Mouse (Mus musculus) MEL (cell line): ENCODE data around the gene Rora. TPM values are rescaled to one million over a fixed set of nuclear protein-coding genes. Genes with fewer than 3 reads are reported as not detected.

Experiments
- DNase-seq: peaks from one replicate; pipeline ENCODE4 v3.0.0; 2011; ENCODE audit warnings: low read depth, low spot score
- H3K27ac ChIP-seq: 2 replicates; pipeline ENCODE4 v1.5.1; 2012; ENCODE audit warnings: low read depth, mild to moderate bottlenecking, control low read depth, low read length, moderate library complexity; ENCODE audit not compliant: control insufficient read depth
- H3K27me3 ChIP-seq, 2 experiments: fragments of 150-350 bp in 1 of 2; sonication (generic) in 1 of 2; 2 replicates each; pipeline ENCODE4 v1.6.1; 2012; ENCODE audit warnings: low read length in 2 of 2, mild to moderate bottlenecking in 2 of 2, improper control_type of control experiment in 1 of 2, moderate library complexity in 1 of 2; ENCODE audit not compliant: insufficient read depth in 2 of 2, control insufficient read depth in 1 of 2
- H3K36me3 ChIP-seq, 2 experiments: 2 replicates each; pipeline ENCODE4 v1.6.1; 2012 to 2014; ENCODE audit warnings: low read length in 2 of 2, improper control_type of control experiment in 1 of 2, inconsistent platforms in 1 of 2, mild to moderate bottlenecking in 1 of 2; ENCODE audit not compliant: insufficient read depth in 2 of 2, control insufficient read depth in 1 of 2
- H3K4me1 ChIP-seq, 2 experiments: fragments of 150-350 bp in 1 of 2; sonication (generic) in 1 of 2; 2 replicates each; pipeline ENCODE4 v1.6.1; 2012; ENCODE audit warnings: low read length in 2 of 2, improper control_type of control experiment in 1 of 2, mild to moderate bottlenecking in 1 of 2; ENCODE audit not compliant: insufficient read depth in 2 of 2, control insufficient read depth in 1 of 2
- H3K4me3 ChIP-seq, 2 experiments: fragments of 150-350 bp in 1 of 2; sonication (generic) in 1 of 2; 2 replicates each; pipeline ENCODE4 v1.5.1; 2012; ENCODE audit warnings: low read depth in 2 of 2, low read length in 2 of 2, mild to moderate bottlenecking in 2 of 2, moderate library complexity in 2 of 2, control low read depth in 1 of 2, improper control_type of control experiment in 1 of 2; ENCODE audit not compliant: control insufficient read depth in 1 of 2, insufficient read depth in 1 of 2
- H3K79me2 ChIP-seq: 2 replicates; pipeline ENCODE4 v1.6.1; 2012; ENCODE audit warnings: mild to moderate bottlenecking, low read length, moderate library complexity; ENCODE audit not compliant: control insufficient read depth, poor library complexity, insufficient read depth
- H3K9ac ChIP-seq: 2 replicates; pipeline ENCODE4 v1.6.1; 2012; ENCODE audit warnings: low read depth, mild to moderate bottlenecking, control low read depth, low read length, moderate library complexity; ENCODE audit not compliant: control insufficient read depth, poor library complexity, severe bottlenecking
- H3K9me3 ChIP-seq: fragments of 150-350 bp; sonication (generic); replicated peaks from 2 replicates; pipeline ENCODE4 v1.6.1; 2012; ENCODE audit warnings: mild to moderate bottlenecking, low read length, improper control_type of control experiment, moderate library complexity; ENCODE audit not compliant: insufficient read depth
- CHD1 ChIP-seq: IDR thresholded peaks from 2 replicates; pipeline ENCODE4 v1.6.1; 2012; ENCODE audit warnings: low read depth, mild to moderate bottlenecking, inconsistent platforms, low read length, improper control_type of control experiment
- CTCF ChIP-seq, 3 experiments: IDR thresholded peaks in 2 of 3; conservative IDR thresholded peaks in 1 of 3; 2 replicates each; pipeline ENCODE4 v1.5.1; 2011 to 2012; ENCODE audit warnings: low read length in 3 of 3, low read depth in 2 of 3, mild to moderate bottlenecking in 2 of 3, improper control_type of control experiment in 1 of 3, inconsistent platforms in 1 of 3, mixed read lengths in 1 of 3, moderate library complexity in 1 of 3; ENCODE audit not compliant: control insufficient read depth in 1 of 3, insufficient read depth in 1 of 3, poor library complexity in 1 of 3, severe bottlenecking in 1 of 3
- E2F4 ChIP-seq: IDR thresholded peaks from 2 replicates; pipeline ENCODE4 v1.6.1; 2011; ENCODE audit warnings: low read depth, low read length, improper control_type of control experiment, borderline replicate concordance
- ELF1 ChIP-seq: IDR thresholded peaks from 2 replicates; pipeline ENCODE4 v1.6.1; 2014; ENCODE audit warnings: low read depth, mild to moderate bottlenecking, inconsistent platforms, low read length, improper control_type of control experiment, moderate library complexity
- EP300 ChIP-seq, 2 experiments: IDR thresholded peaks; 2 replicates each; pipeline ENCODE4 v1.6.1; 2011; ENCODE audit warnings: improper control_type of control experiment in 2 of 2, low read length in 2 of 2, low read depth in 1 of 2, mild to moderate bottlenecking in 1 of 2
- ETS1 ChIP-seq: IDR thresholded peaks from 2 replicates; pipeline ENCODE4 v1.6.1; 2012; ENCODE audit warnings: low read depth, mild to moderate bottlenecking, inconsistent platforms, low read length, improper control_type of control experiment, moderate library complexity
- GABPA ChIP-seq: IDR thresholded peaks from 2 replicates; pipeline ENCODE4 v1.6.1; 2012; ENCODE audit warnings: low read depth, mild to moderate bottlenecking, inconsistent platforms, low read length, improper control_type of control experiment, moderate library complexity
- HCFC1 ChIP-seq: IDR thresholded peaks from 2 replicates; pipeline ENCODE4 v1.6.1; 2012; ENCODE audit warnings: low read depth, mild to moderate bottlenecking, inconsistent platforms, low read length, improper control_type of control experiment, moderate library complexity
- MAFK ChIP-seq: IDR thresholded peaks from 2 replicates; pipeline ENCODE4 v1.6.1; 2011; ENCODE audit warnings: low read depth, mild to moderate bottlenecking, low read length, improper control_type of control experiment, borderline replicate concordance
- MAZ ChIP-seq: IDR thresholded peaks from 2 replicates; pipeline ENCODE4 v1.6.1; 2012; ENCODE audit warnings: low read depth, mild to moderate bottlenecking, inconsistent platforms, low read length, improper control_type of control experiment
- MYC ChIP-seq: IDR thresholded peaks from 2 replicates; pipeline ENCODE4 v1.6.1; 2011; ENCODE audit warnings: low read depth, mild to moderate bottlenecking, low read length, improper control_type of control experiment, moderate library complexity
- POLR2A ChIP-seq, 2 experiments: IDR thresholded peaks; 2 replicates each; pipeline ENCODE4 v1.6.1; 2011 to 2012; ENCODE audit warnings: low read length in 2 of 2, mild to moderate bottlenecking in 2 of 2, control low read depth in 1 of 2, improper control_type of control experiment in 1 of 2, low read depth in 1 of 2, moderate library complexity in 1 of 2; ENCODE audit not compliant: control insufficient read depth in 1 of 2, insufficient read depth in 1 of 2, poor library complexity in 1 of 2
- POLR2AphosphoS5 ChIP-seq: IDR thresholded peaks from 2 replicates; pipeline ENCODE4 v1.6.1; 2012; ENCODE audit warnings: low read depth, borderline replicate concordance, mild to moderate bottlenecking, inconsistent platforms, low read length, moderate library complexity, mixed read lengths
- RCOR1 ChIP-seq: IDR thresholded peaks from 2 replicates; pipeline ENCODE4 v1.6.1; 2012; ENCODE audit warnings: low read depth, mild to moderate bottlenecking, inconsistent platforms, low read length, improper control_type of control experiment
- SMC3 ChIP-seq: IDR thresholded peaks from 2 replicates; pipeline ENCODE4 v1.6.1; 2011; ENCODE audit warnings: low read depth, low read length, improper control_type of control experiment
- TBP ChIP-seq: IDR thresholded peaks from 2 replicates; pipeline ENCODE4 v1.8.0; 2011; ENCODE audit warnings: low read depth, low read length, improper control_type of control experiment
- TCF12 ChIP-seq: IDR thresholded peaks from 2 replicates; pipeline ENCODE4 v1.6.1; 2014; ENCODE audit warnings: low read depth, mild to moderate bottlenecking, inconsistent platforms, low read length, improper control_type of control experiment, moderate library complexity
- USF1 ChIP-seq: IDR thresholded peaks from 2 replicates; pipeline ENCODE4 v1.6.1; 2014; ENCODE audit warnings: low read depth, mild to moderate bottlenecking, inconsistent platforms, low read length, improper control_type of control experiment, moderate library complexity
- USF2 ChIP-seq, 2 experiments: IDR thresholded peaks; 2 replicates each; pipeline ENCODE4 v1.6.1; 2011 to 2012; ENCODE audit warnings: improper control_type of control experiment in 2 of 2, low read length in 2 of 2, borderline replicate concordance in 1 of 2, inconsistent platforms in 1 of 2, low read depth in 1 of 2, mild to moderate bottlenecking in 1 of 2; ENCODE audit not compliant: insufficient read depth in 1 of 2
- ZC3H11A ChIP-seq: IDR thresholded peaks from 2 replicates; pipeline ENCODE4 v1.6.1; 2012; ENCODE audit warnings: low read depth, mild to moderate bottlenecking, inconsistent platforms, low read length, improper control_type of control experiment
- ZKSCAN1 ChIP-seq: IDR thresholded peaks from 2 replicates; pipeline ENCODE4 v1.6.1; 2012; ENCODE audit warnings: low read depth, mild to moderate bottlenecking, inconsistent platforms, low read length, improper control_type of control experiment, moderate library complexity
- ZMIZ1 ChIP-seq: IDR thresholded peaks from 2 replicates; pipeline ENCODE4 v1.6.1; 2012; ENCODE audit warnings: low read depth, mild to moderate bottlenecking, inconsistent platforms, low read length, improper control_type of control experiment, moderate library complexity
- polyA plus RNA-seq, 2 experiments: library from polyadenylated mRNA; stranded (reverse) in 1 of 2; unstranded in 1 of 2; fragments of >175 nt in 1 of 2; fragments of >200 nt in 1 of 2; gene quantifications; 2 replicates each; pipeline versions ENCODE4 v1.2.1 to v1.2.4; 2012; ENCODE audit warnings: low replicate concordance in 2 of 2, low read depth in 1 of 2; ENCODE audit not compliant: insufficient read length in 2 of 2, insufficient read depth in 1 of 2, missing spikeins in 1 of 2
- total RNA-seq: library from RNA; depleted of rRNA; stranded (reverse); fragments of 300-350 nt; gene quantifications from 2 replicates; pipeline ENCODE4 v1.2.3, GENCODE M21; 2012

Gene Rora
- total and polyA plus RNA-seq, 3 experiments: not detected

GRCm38 (mm10) chr9:69362766-69363165 lies 709.2 kb downstream of the Rora start:
- no peaks in the 10 kb centered on the region for H3K4me1 ChIP-seq
- H3K9ac ChIP-seq: no peak overlapping the region
- H3K79me2 ChIP-seq: no peaks in the 10 kb centered on the region
- H3K4me3 ChIP-seq: no peak overlapping the region
- H3K9me3 ChIP-seq: no peaks in the 10 kb centered on the region
- no peaks in the 10 kb centered on the region; a peak in 1 of 4 replicates for H3K27me3 ChIP-seq
- no peak overlapping the region for H3K27ac ChIP-seq
- TF ChIP-seq USF2 (IDR thresholded peaks at IDR 0.05; ENCODE audit: borderline replicate concordance in 1 of 2, insufficient read depth in 1 of 2, low read depth in 1 of 2, low read length in 2 of 2) (no peak), MAFK (no peak), ELF1 (no peak), ZMIZ1 (no peak), ETS1 (no peak), USF1 (no peak), MAZ (no peak), RCOR1 (no peak), E2F4 (no peak), HCFC1 (no peak)
- no peak for DNase-seq
- no peaks in the 10 kb centered on the region for H3K36me3 ChIP-seq

- Histone ChIP-seq H3K9ac (no peak overlapping the region), H3K27me3 (no peaks in the 10 kb centered on the region; a peak in 1 of 4 replicates), H3K27ac (no peak overlapping the region), H3K79me2 (no peaks in the 10 kb centered on the region), H3K4me3 (no peak overlapping the region), H3K36me3 (no peaks in the 10 kb centered on the region), H3K9me3 (no peaks in the 10 kb centered on the region), H3K4me1 (no peaks in the 10 kb centered on the region)
- TF ChIP-seq HCFC1: no peak
- TF ChIP-seq SMC3: no peak
- DNase-seq: no peak
These were observed 710.5 kb downstream of the Rora start for GRCm38 (mm10) chr9:69364117-69364516.

GRCm38 (mm10) chr9:69367055-69367454 lies 713.5 kb downstream of the Rora start:
- Histone ChIP-seq H3K27ac (no peak overlapping the region), H3K4me3 (no peak overlapping the region), H3K36me3 (no peaks in the 10 kb centered on the region), H3K9ac (no peak overlapping the region), H3K4me1 (peaks cover 0 to 4% of the 10 kb centered on the region in 2 experiments; a peak in 1 of 4 replicates), H3K27me3 (no peaks in the 10 kb centered on the region; a peak in 1 of 4 replicates), H3K9me3 (no peaks in the 10 kb centered on the region), H3K79me2 (no peaks in the 10 kb centered on the region)
- TF ChIP-seq POLR2A (IDR thresholded peaks at IDR 0.05; ENCODE audit: control insufficient read depth in 1 of 2, insufficient read depth in 1 of 2, low read depth in 1 of 2, low read length in 2 of 2, poor library complexity in 1 of 2) (no peak), HCFC1 (no peak), E2F4 (no peak), MYC (no peak), POLR2AphosphoS5 (no peak), GABPA (no peak), TBP (no peak), MAZ (no peak), TCF12 (no peak), CHD1 (no peak), CTCF (IDR thresholded peaks at IDR 0.05 in 2 of 3, conservative IDR thresholded peaks at IDR 0.05 in 1 of 3; ENCODE audit: control insufficient read depth in 1 of 3, insufficient read depth in 1 of 3, low read depth in 2 of 3, low read length in 3 of 3, poor library complexity in 1 of 3, severe bottlenecking in 1 of 3) (no peak), SMC3 (no peak), ZKSCAN1 (no peak), EP300 (IDR thresholded peaks at IDR 0.05; ENCODE audit: low read depth in 1 of 2, low read length in 2 of 2) (no peak), ZC3H11A (no peak)
- no peak for DNase-seq
